Mouse (Mus musculus) stomach, postnatal 0 days (tissue): ENCODE results near the gene Ddx39. TPM values are rescaled to one million over a fixed set of nuclear protein-coding genes. Genes with fewer than 3 reads are reported as not detected.

Source experiments
- ATAC-seq: fragments of 200-750 bp; cut with Nextera tagmentation; 2 replicates; pipeline ENCODE4 v1.8.0; 2017; ENCODE audit not compliant: low FRiP score, low TSS enrichment
- DNase-seq: peaks from one replicate; pipeline ENCODE4 v3.0.0-alpha.2; 2016; ENCODE audit warnings: low spot score
- H3K27ac ChIP-seq: fragments of 300-500 bp; sonication (generic); replicated peaks from 2 replicates; pipeline ENCODE4 v1.5.1; 2014; ENCODE audit warnings: mild to moderate bottlenecking, control low read depth
- H3K27me3 ChIP-seq: fragments of 300-500 bp; sonication (generic); 2 replicates; pipeline ENCODE4 v1.6.1; 2014; ENCODE audit warnings: low read length; ENCODE audit not compliant: control insufficient read depth, insufficient read depth
- H3K36me3 ChIP-seq: fragments of 300-500 bp; sonication (generic); 2 replicates; pipeline ENCODE4 v1.6.1; 2014; ENCODE audit warnings: low read length, mixed read lengths; ENCODE audit not compliant: control insufficient read depth, insufficient read depth
- H3K4me1 ChIP-seq: fragments of 300-500 bp; sonication (generic); replicated peaks from 2 replicates; pipeline ENCODE4 v1.6.1; 2014; ENCODE audit warnings: antibody characterized with exemption; ENCODE audit not compliant: control insufficient read depth, insufficient read depth
- H3K4me2 ChIP-seq: fragments of 300-500 bp; sonication (generic); replicated peaks from 2 replicates; pipeline ENCODE4 v1.6.1; 2014; ENCODE audit warnings: low read depth, mild to moderate bottlenecking, control low read depth, moderate library complexity
- H3K4me3 ChIP-seq: fragments of 300-500 bp; sonication (generic); 2 replicates; pipeline ENCODE4 v1.5.1; 2014; ENCODE audit warnings: low read depth, low read length, control low read depth
- H3K9ac ChIP-seq: fragments of 300-500 bp; sonication (generic); 2 replicates; pipeline ENCODE4 v1.6.1; 2014; ENCODE audit warnings: mild to moderate bottlenecking, low read length, control low read depth, mixed read lengths
- H3K9me3 ChIP-seq: fragments of 300-500 bp; sonication (generic); 2 replicates; pipeline ENCODE4 v1.6.1; 2016; ENCODE audit warnings: low read length; ENCODE audit not compliant: control insufficient read depth
- CTCF ChIP-seq: IDR thresholded peaks from 2 replicates; pipeline ENCODE4 v1.5.1; 2016; ENCODE audit warnings: antibody characterized with exemption, low read depth, mild to moderate bottlenecking, moderate library complexity
- EP300 ChIP-seq: optimal IDR thresholded peaks from 2 replicates; pipeline ENCODE3; 2016; ENCODE audit warnings: antibody characterized with exemption
- WGBS: fragments of 180-500 bp; shearing (Covaris S2); extraction: QIAGEN DNeasy Blood & Tissue Kit; methylation state at CpG from one replicate; pipeline ENCODE4 v1.1.7; 2014; 5-methylcytosine and 5-hydroxymethylcytosine counted together
- polyA plus RNA-seq: library from polyadenylated mRNA; unstranded; fragments of >200 nt; fragmentation: Nextera tagmentation; extraction: Ambion mirVana; gene quantifications from 2 replicates; pipeline ENCODE4 v1.2.1, GENCODE M21; 2015

Gene Ddx39
- polyA plus RNA-seq, 1 experiment from 2014 or later: 86.6 TPM

DNA sequence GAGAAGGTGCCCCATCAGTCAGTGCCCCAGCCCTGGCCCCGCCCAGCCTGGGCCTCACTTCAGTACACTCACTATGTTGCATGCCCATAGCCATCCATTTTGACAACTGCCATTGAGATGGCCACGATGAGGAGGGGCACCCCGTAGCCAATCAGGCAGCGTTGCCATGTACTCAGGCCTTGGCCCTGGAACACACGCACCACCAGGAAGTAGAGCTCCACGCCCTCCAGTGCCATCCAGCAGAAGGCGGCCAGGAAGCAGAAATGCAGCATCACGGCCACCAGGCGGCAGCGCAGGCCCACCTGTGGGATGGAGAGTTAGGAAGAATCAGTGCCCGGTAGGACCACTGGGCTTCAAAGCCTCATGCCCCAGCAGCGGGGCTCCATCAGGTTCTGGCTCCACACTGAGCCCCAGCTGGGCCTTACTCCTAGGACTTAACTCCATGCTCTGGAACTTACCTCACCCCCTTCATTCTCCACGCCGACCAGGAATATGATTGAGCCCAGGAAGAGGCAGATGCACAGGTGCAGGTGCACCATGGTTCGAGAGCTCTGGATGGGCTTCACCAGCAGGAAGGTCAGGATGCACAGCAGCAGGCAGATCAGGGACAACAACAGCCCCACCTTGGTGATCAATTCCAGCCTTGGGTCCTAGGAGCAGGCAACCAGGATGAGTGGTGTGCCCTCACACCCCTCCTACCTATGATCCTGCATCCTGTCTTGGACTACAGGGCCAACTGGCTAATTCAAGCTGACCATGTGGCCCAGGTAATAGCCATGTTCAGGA lies 9.9 kb downstream of the Ddx39 start:
- peak; percentile 97 for TF ChIP-seq CTCF
- TF ChIP-seq EP300: no peak
- H3K27ac ChIP-seq: no peak overlapping the region
- no peaks in the 10 kb centered on the region for H3K4me1 ChIP-seq
- ATAC-seq (peak; percentile 86), DNase-seq (peak; percentile 91)
- 41% methylated on average over 15 of the region's 15 CpGs for WGBS
- H3K9ac ChIP-seq: no peak overlapping the region
- no peak overlapping the region for H3K4me3 ChIP-seq
- no peak overlapping the region for H3K4me2 ChIP-seq
- no peaks in the 10 kb centered on the region for H3K9me3 ChIP-seq
- no peaks in the 10 kb centered on the region for H3K27me3 ChIP-seq
- peaks cover 43% of the 10 kb centered on the region for H3K36me3 ChIP-seq

DNA sequence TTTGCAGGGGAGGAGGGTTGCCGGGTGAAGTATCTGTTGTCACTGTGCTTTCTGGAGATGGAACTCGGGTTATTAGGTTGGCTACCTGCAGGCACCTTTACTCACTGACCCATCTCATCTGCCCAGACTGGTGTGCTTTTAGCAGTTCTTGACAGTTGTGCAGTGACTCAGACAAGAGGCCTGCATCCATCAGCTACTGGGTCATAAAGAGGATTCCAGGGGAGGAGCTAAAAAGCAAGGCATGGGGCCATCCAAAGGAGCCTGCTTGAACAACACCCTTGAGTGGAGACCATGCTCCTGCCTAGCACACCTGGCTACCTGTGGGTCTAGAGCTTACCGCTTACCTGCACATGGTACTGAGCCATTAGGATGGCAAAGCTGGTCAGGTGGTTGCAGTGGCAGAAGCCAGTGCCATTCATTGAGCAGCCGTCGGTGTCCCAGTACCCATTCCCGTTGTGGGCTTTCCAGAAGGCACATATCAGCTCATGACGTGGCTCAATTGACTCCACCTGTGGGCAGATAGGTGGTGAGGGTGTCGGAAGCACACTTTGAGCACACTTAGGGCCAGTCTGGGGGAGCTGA lies 10.6 kb downstream of the Ddx39 start:
- Histone ChIP-seq H3K4me1 (no peaks in the 10 kb centered on the region), H3K4me3 (no peak overlapping the region), H3K4me2 (no peak overlapping the region), H3K27me3 (no peaks in the 10 kb centered on the region), H3K27ac (no peak overlapping the region), H3K9me3 (no peaks in the 10 kb centered on the region), H3K36me3 (peaks cover 36% of the 10 kb centered on the region), H3K9ac (no peak overlapping the region)
- no peak for ATAC-seq
- DNase-seq: no peak
- TF ChIP-seq EP300 (no peak), CTCF (no peak)
- 92% methylated on average over 8 of the region's 8 CpGs for WGBS

DNA sequence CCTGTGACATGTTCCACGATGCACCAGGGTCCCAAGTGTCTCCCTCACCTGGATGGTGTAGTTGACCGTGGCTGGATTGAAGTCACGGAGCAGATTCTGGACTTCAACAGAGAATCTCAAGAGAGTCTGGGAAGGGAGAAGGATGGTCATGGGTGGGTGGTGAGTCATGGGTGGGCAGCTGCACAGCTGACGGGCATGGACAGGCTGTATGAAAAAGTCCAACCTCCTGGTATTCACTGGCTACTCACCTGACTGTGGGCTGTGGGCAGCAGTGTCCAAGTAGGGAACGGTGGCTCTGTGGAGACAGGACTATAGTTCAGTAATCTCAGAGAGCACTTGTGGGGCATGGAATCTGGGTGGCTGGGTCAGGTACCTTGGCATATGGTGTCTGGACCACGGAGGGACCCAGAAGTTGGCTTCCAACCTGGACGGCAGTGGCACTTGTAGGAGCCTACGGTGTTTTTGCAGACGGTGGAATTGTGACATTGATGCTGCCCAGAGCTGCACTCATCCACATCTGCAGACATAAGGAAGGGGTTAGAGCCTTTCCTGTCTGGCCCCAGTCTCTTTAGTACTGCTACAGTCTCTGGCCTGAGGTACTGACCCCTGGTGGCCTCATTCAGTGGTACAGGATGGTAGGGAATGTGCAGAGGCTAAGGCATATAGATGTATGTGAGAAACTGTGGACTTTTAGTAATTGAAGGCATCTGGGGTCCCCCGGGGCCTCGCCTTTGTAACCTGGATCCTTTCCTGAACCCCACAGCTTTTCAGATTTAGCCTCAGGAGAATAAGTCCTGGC lies 14.2 kb downstream of the Ddx39 start:
- H3K4me2 ChIP-seq: no peak overlapping the region
- H3K9ac ChIP-seq: no peak overlapping the region
- no peak for TF ChIP-seq EP300
- peak; percentile 83 for TF ChIP-seq CTCF
- H3K27ac ChIP-seq: no peak overlapping the region
- ATAC-seq: peak; percentile 60; the same call in 1 of the 2 replicates
- peaks cover 10% of the 10 kb centered on the region for H3K36me3 ChIP-seq
- peak; percentile 62 for DNase-seq
- H3K4me1 ChIP-seq: no peaks in the 10 kb centered on the region
- H3K27me3 ChIP-seq: no peaks in the 10 kb centered on the region
- no peak overlapping the region for H3K4me3 ChIP-seq
- H3K9me3 ChIP-seq: no peaks in the 10 kb centered on the region
- 82% methylated on average over 11 of the region's 11 CpGs for WGBS

DNA sequence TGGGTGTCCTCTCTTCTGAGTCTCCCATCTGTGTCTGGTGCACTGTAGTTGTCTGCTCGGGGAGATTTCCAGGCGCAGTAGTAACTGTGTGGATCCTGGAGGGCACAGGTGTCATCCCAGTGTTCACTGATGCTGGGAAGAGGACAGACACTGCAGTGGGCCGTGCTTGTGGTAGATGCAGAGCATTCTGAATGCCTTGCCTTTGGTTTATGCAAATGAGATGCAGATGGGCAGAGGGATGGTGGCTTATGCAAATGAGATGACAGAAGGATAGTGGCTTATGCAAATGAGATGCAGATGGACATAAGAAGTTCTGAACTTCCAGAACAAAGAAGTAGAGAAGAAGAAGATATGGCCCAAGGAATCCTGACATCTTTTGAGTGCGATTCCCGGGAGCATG lies 16.9 kb downstream of the Ddx39 start:
- Histone ChIP-seq H3K4me2 (no peak overlapping the region), H3K27me3 (no peaks in the 10 kb centered on the region), H3K4me3 (no peak overlapping the region), H3K4me1 (no peaks in the 10 kb centered on the region), H3K36me3 (peaks cover 4% of the 10 kb centered on the region; the same call in 1 of the 2 replicates), H3K9me3 (no peaks in the 10 kb centered on the region), H3K9ac (no peak overlapping the region), H3K27ac (no peak overlapping the region)
- DNase-seq: no peak
- TF ChIP-seq EP300 (no peak), CTCF (no peak)
- ATAC-seq: no peak
- 84% methylated on average over 5 of the region's 5 CpGs for WGBS

DNA sequence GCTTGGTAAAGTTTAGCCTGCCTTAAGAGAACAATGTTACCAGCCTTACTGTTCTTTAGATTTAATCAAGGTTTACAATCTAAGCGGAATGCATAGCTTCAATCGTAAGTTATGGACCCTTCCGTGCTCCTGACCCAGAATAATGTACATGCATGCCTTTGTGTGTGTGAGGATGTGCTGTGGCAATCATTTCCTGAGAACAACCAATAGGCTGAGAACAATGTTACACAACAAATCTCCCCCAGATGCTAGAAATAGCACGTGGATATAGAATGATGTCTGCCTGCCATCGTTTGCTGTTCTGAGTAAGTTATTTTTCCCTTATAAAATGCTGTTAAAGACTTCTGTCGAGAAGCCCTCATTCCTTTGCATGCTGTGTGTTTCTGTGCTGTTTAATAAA lies 17.9 kb downstream of the Ddx39 start:
- no peak for TF ChIP-seq CTCF
- no peak for TF ChIP-seq EP300
- 71% methylated on average over 6 of the region's 6 CpGs for WGBS
- H3K36me3 ChIP-seq: peaks cover 4% of the 10 kb centered on the region; the same call in 1 of the 2 replicates
- H3K4me3 ChIP-seq: no peak overlapping the region
- no peak overlapping the region for H3K27ac ChIP-seq
- ATAC-seq: no peak
- no peak for DNase-seq
- no peak overlapping the region for H3K9ac ChIP-seq
- H3K4me1 ChIP-seq: no peaks in the 10 kb centered on the region; the same call in 1 of the 2 replicates
- H3K9me3 ChIP-seq: no peaks in the 10 kb centered on the region
- no peaks in the 10 kb centered on the region for H3K27me3 ChIP-seq
- no peak overlapping the region for H3K4me2 ChIP-seq
